Mouse (Mus musculus) hindbrain, postnatal 0 days (tissue): ENCODE data around the gene Slc41a1. TPM values are rescaled to one million over a fixed set of nuclear protein-coding genes. Genes with fewer than 3 reads are reported as not detected.

ENCODE experiments used
- ATAC-seq: fragments of 200-750 bp; cut with Nextera tagmentation; 2 replicates; pipeline ENCODE4 v1.8.0; 2017; ENCODE audit warnings: mild to moderate bottlenecking, moderate TSS enrichment, moderate library complexity
- DNase-seq: peaks from one replicate; pipeline ENCODE4 v3.0.0-alpha.2; 2015; ENCODE audit warnings: low spot score
- H3K27ac ChIP-seq: fragments of 300-500 bp; sonication (generic); 2 replicates; pipeline ENCODE4 v1.5.1; 2014; ENCODE audit warnings: mild to moderate bottlenecking
- H3K27me3 ChIP-seq: fragments of 300-500 bp; sonication (generic); 2 replicates; pipeline ENCODE4 v1.6.1; 2014; ENCODE audit warnings: low read length, mixed read lengths; ENCODE audit not compliant: insufficient read depth
- H3K36me3 ChIP-seq: fragments of 300-500 bp; sonication (generic); 2 replicates; pipeline ENCODE4 v1.6.1; 2014; ENCODE audit warnings: low read length, mixed read lengths; ENCODE audit not compliant: insufficient read depth
- H3K4me1 ChIP-seq: fragments of 300-500 bp; sonication (generic); 2 replicates; pipeline ENCODE4 v1.6.1; 2014; ENCODE audit warnings: antibody characterized with exemption, low read length, mixed read lengths; ENCODE audit not compliant: insufficient read depth
- H3K4me2 ChIP-seq: fragments of 300-500 bp; sonication (generic); 2 replicates; pipeline ENCODE4 v1.6.1; 2014; ENCODE audit warnings: low read depth, mild to moderate bottlenecking, low read length, moderate library complexity, mixed read lengths
- H3K4me3 ChIP-seq: fragments of 300-500 bp; sonication (generic); 2 replicates; pipeline ENCODE4 v1.5.1; 2014; ENCODE audit warnings: low read length
- H3K9ac ChIP-seq: fragments of 300-500 bp; sonication (generic); replicated peaks from 2 replicates; pipeline ENCODE4 v1.6.1; 2014; ENCODE audit warnings: mild to moderate bottlenecking, low read length, moderate library complexity, mixed read lengths
- H3K9me3 ChIP-seq: fragments of 300-500 bp; sonication (generic); 2 replicates; pipeline ENCODE4 v1.6.1; 2016; ENCODE audit warnings: low read length, mixed read lengths
- CTCF ChIP-seq: IDR thresholded peaks from 2 replicates; pipeline ENCODE4 v1.5.1; 2016; ENCODE audit warnings: antibody characterized with exemption, control low read depth, low read depth
- WGBS: fragments of 180-500 bp; shearing (Covaris S2); extraction: QIAGEN DNeasy Blood & Tissue Kit; methylation state at CpG from one replicate; pipeline ENCODE4 v1.1.7; 2014; 5-methylcytosine and 5-hydroxymethylcytosine counted together
- polyA plus RNA-seq: library from polyadenylated mRNA; unstranded; fragments of >200 nt; fragmentation: Nextera tagmentation; extraction: Ambion mirVana; gene quantifications from 2 replicates; pipeline ENCODE4 v1.2.1, GENCODE M21; 2015
- total RNA-seq: library from RNA; depleted of rRNA; stranded (reverse); fragments of >200 nt; gene quantifications from 2 replicates; pipeline ENCODE4 v1.2.3, GENCODE M21; 2014

The Slc41a1 gene
- total and polyA plus RNA-seq, 2 experiments from 2014 or later: 23.6 to 48.0 TPM

- ATAC-seq (no peak), DNase-seq (no peak)
- no peak for TF ChIP-seq CTCF
- no peaks in the 10 kb centered on the region for H3K36me3 ChIP-seq
- no peak overlapping the region for H3K4me2 ChIP-seq
- H3K9ac ChIP-seq: no peak overlapping the region
- no peaks in the 10 kb centered on the region for H3K9me3 ChIP-seq
- H3K27me3 ChIP-seq: no peaks in the 10 kb centered on the region
- no peak overlapping the region for H3K4me3 ChIP-seq
- WGBS: 92% methylated on average over 3 of the region's 3 CpGs
- no peak overlapping the region for H3K27ac ChIP-seq
- no peaks in the 10 kb centered on the region for H3K4me1 ChIP-seq
These were observed 23.1 kb upstream of the Slc41a1 start for GRCm38 (mm10) chr1:131804166-131804565.

- no peaks in the 10 kb centered on the region for H3K36me3 ChIP-seq
- H3K4me3 ChIP-seq: no peak overlapping the region
- ATAC-seq (no peak), DNase-seq (no peak)
- no peaks in the 10 kb centered on the region for H3K27me3 ChIP-seq
- 77% methylated on average over 1 of the region's 1 CpGs for whole genome bisulfite sequencing
- no peak overlapping the region for H3K9ac ChIP-seq
- H3K27ac ChIP-seq: no peak overlapping the region
- no peaks in the 10 kb centered on the region for H3K9me3 ChIP-seq
- no peak overlapping the region for H3K4me2 ChIP-seq
- H3K4me1 ChIP-seq: no peaks in the 10 kb centered on the region
- no peak for TF ChIP-seq CTCF
These were observed 18.3 kb upstream of the Slc41a1 start for GRCm38 (mm10) chr1:131808986-131809385.

- Histone ChIP-seq H3K9ac (no peak overlapping the region), H3K27ac (no peak overlapping the region), H3K27me3 (no peaks in the 10 kb centered on the region), H3K36me3 (no peaks in the 10 kb centered on the region), H3K9me3 (no peaks in the 10 kb centered on the region), H3K4me3 (no peak overlapping the region), H3K4me1 (no peaks in the 10 kb centered on the region), H3K4me2 (no peak overlapping the region)
- TF ChIP-seq CTCF: no peak
- no peak for DNase-seq
- 64% methylated on average over 2 of the region's 2 CpGs for WGBS
- ATAC-seq: no peak
These were observed 17.6 kb upstream of the Slc41a1 start for GRCm38 (mm10) chr1:131809651-131810050.

GRCm38 (mm10) chr1:131811393-131811792 lies 15.9 kb upstream of the Slc41a1 start:
- ATAC-seq (no peak), DNase-seq (no peak)
- no peak overlapping the region for H3K4me3 ChIP-seq
- H3K4me2 ChIP-seq: no peak overlapping the region
- no peaks in the 10 kb centered on the region for H3K9me3 ChIP-seq
- H3K27me3 ChIP-seq: no peaks in the 10 kb centered on the region
- no peaks in the 10 kb centered on the region for H3K4me1 ChIP-seq
- WGBS: 86% methylated on average over 1 of the region's 1 CpGs
- TF ChIP-seq CTCF: no peak
- no peaks in the 10 kb centered on the region for H3K36me3 ChIP-seq
- no peak overlapping the region for H3K9ac ChIP-seq
- H3K27ac ChIP-seq: no peak overlapping the region

- 83% methylated on average over 9 of the region's 9 CpGs for WGBS
- ATAC-seq (no peak), DNase-seq (no peak)
- H3K36me3 ChIP-seq: no peaks in the 10 kb centered on the region
- no peak overlapping the region for H3K27ac ChIP-seq
- no peak overlapping the region for H3K9ac ChIP-seq
- no peaks in the 10 kb centered on the region for H3K27me3 ChIP-seq
- TF ChIP-seq CTCF: no peak
- no peaks in the 10 kb centered on the region for H3K9me3 ChIP-seq
- H3K4me1 ChIP-seq: no peaks in the 10 kb centered on the region
- H3K4me2 ChIP-seq: no peak overlapping the region
- no peak overlapping the region for H3K4me3 ChIP-seq
These were observed 15.3 kb upstream of the Slc41a1 start for GRCm38 (mm10) chr1:131812006-131812405.

- Histone ChIP-seq H3K9ac (no peak overlapping the region), H3K9me3 (no peaks in the 10 kb centered on the region), H3K27me3 (no peaks in the 10 kb centered on the region), H3K4me1 (no peaks in the 10 kb centered on the region), H3K4me2 (no peak overlapping the region), H3K27ac (no peak overlapping the region), H3K36me3 (no peaks in the 10 kb centered on the region), H3K4me3 (no peak overlapping the region)
- DNase-seq (no peak), ATAC-seq (no peak)
- no peak for TF ChIP-seq CTCF
- WGBS: 87% methylated on average over 9 of the region's 9 CpGs
These were observed 14.5 kb upstream of the Slc41a1 start for GRCm38 (mm10) chr1:131812631-131813295.

- Histone ChIP-seq H3K4me3 (no peak overlapping the region), H3K36me3 (no peaks in the 10 kb centered on the region), H3K27me3 (no peaks in the 10 kb centered on the region), H3K4me1 (no peaks in the 10 kb centered on the region), H3K9me3 (no peaks in the 10 kb centered on the region), H3K27ac (no peak overlapping the region), H3K4me2 (no peak overlapping the region), H3K9ac (no peak overlapping the region)
- TF ChIP-seq CTCF: no peak
- DNase-seq (no peak), ATAC-seq (no peak)
- WGBS: 91% methylated on average over 4 of the region's 4 CpGs
These were observed 13.6 kb upstream of the Slc41a1 start for GRCm38 (mm10) chr1:131813731-131814130.
